Mouse (Mus musculus): ENCODE data around the gene Grin2a. TPM values are rescaled to one million over a fixed set of nuclear protein-coding genes. Genes with fewer than 3 reads are reported as not detected.
A peak's percentile ranks its signal among the peaks of the same experiment; 100 is the strongest.

The Grin2a gene
- 0.05 TPM in 1 of 2 replicates, not detected in the other for polyA plus RNA-seq (2016; fragmentation: Nextera tagmentation; extraction: Ambion mirVana)

DNA sequence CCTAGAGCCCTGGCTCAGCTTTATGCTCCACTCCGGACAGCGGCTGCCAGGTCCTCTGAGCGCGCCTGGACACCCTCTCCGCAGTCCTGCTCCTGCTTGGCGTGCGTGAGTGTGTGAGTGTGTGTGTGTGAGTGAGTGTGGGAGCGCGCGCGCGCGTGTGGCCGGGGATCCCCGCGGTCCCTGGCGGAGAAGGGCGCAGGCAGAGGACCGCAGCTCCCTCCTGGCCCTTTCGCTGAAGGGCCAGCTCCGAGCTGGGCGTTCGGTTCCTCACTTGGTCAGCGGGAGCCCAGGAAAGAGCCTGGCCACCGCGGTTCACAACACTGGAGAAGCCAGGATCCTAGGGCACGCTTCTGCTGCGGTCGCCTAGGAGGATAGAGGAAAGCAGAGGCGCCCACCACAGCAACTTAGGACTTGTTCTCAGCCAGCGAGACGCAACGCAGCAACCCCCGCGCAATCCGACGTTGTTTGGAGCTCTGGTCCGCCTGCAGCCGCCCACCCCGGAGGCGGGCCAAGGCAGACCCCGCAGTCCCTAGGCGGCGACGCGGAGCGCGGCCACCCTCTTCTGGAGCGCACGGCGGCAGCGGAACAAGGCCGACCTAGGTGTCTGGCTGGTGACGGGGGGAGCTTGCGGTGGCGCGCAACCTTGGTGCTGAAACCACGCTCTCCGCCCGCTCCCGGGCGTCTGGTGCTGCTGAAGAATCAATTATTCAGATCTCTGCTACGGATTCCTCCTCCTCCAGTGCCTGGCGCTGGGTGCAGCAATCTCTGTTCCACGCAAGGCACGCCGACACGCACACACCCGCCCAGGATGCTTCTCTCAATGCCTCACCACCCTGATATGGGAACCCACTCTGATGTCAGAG is at the start of gene Grin2a:
Gene Grin2a, minus strand, starts transcription at position 610 of the 863 bp plus-strand sequence.
- Histone ChIP-seq H3K27me3 (ENCODE audit: low read depth, poor library complexity, severe bottlenecking) (peaks cover 77% of the 10 kb centered on the region), H3K27ac (no peak within 1 kb of the TSS), H3K4me3 (peak within 1 kb of the TSS; percentile 49), H3K9me3 (replicated peaks) (no peaks in the 10 kb centered on the region), H3K4me1 (peaks cover 35% of the 10 kb centered on the region), H3K36me3 (no peaks in the 10 kb centered on the region)
- peak; percentile 54 for DNase-seq (ENCODE audit: low spot score)
- under 1% methylated on average over 69 of the region's 69 CpGs for WGBS

DNA sequence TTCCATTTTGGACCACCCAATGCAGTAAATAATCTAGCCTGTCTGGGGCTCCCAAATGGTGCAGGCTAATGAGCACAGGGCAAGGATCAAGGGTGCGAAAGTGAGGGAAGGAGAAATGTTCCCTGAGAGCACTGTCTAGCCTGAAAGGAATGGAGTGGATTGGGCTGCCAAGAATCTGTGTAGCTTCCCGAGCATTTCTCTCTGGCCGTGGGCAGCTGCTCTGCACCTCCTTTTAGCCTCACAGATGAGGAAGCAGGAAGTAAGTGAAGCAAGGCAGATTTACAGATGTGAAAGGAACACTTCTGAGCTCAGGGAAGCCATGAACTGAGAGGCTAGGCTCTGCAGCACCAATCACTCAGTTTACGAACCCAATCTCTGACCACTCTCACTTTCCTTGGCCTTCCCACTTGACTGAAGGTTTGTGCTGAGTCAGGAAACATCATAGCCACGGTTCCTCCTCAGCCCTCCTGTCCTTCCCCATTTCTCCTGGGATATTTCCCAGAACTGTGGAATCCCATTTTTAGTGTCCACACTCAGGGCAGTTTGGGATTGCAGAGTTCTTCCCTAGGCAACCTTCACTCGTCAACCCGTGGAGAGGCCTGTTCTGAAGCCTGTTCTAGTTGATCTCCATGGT is 40.3 kb upstream of the Grin2a start:
- H3K4me3 ChIP-seq, result no peak overlapping the region
- no peaks in the 10 kb centered on the region for H3K4me1 ChIP-seq
- H3K27ac ChIP-seq, result no peak overlapping the region
- H3K9me3 ChIP-seq (replicated peaks), result no peaks in the 10 kb centered on the region
- H3K36me3 ChIP-seq, result no peaks in the 10 kb centered on the region
- DNase-seq (ENCODE audit: low spot score), result no peak
- H3K27me3 ChIP-seq (ENCODE audit: low read depth, poor library complexity, severe bottlenecking), result no peaks in the 10 kb centered on the region
- WGBS, result 88% methylated on average over 7 of the region's 7 CpGs

DNA sequence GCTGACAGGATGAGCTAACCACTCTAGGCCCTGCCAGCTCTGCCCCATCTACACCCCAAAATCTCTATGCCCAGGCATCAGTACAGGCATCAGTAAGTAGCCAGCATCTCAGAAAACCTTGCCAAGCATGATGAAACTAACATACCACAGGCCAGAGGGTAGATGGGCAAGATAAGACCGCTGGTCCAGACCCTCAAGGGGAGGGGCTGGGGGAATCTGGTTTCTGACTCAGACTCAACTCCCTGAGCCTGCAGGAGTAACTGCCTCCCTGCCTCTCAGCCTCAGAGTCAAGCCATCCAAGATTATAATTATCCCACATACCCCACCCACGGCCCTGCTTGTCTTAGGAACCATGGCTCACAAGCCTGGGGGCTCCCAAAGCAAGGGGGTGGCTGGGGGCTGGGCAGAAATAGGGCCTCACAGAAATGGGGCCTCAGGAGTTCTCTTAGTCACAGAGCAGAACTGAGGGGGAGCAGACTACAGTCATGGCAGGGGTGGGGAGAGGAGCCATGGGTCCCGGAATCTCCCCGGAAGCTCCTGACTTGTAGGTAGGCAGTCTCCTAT is 38.1 kb upstream of the Grin2a start:
- Histone ChIP-seq H3K4me3 (no peak overlapping the region), H3K4me1 (no peaks in the 10 kb centered on the region), H3K27me3 (ENCODE audit: low read depth, poor library complexity, severe bottlenecking) (no peaks in the 10 kb centered on the region), H3K36me3 (no peaks in the 10 kb centered on the region), H3K9me3 (replicated peaks) (no peaks in the 10 kb centered on the region), H3K27ac (no peak overlapping the region)
- WGBS, result 79% methylated on average over 4 of the region's 4 CpGs
- DNase-seq (ENCODE audit: low spot score), result no peak

DNA sequence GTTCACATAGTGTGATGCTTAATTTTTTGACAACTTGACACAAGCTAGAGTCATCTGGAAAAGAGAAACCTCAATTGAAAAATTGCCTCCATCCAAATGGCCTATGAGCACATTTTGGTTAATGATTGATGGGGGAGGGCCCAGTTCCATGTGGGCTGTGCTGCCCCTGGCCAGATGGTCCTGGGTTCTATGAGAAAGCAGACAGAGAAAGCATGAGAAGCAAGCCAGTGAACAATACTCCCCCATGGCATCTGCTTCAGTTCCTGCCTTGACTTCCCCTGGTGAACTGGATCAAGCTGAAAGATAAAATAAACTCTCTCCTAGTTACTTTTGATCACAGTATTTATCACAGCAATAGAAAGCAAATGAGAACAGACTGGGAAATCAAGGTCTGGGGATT is 36.5 kb upstream of the Grin2a start:
- Histone ChIP-seq H3K27ac (no peak overlapping the region), H3K27me3 (ENCODE audit: low read depth, poor library complexity, severe bottlenecking) (no peaks in the 10 kb centered on the region), H3K36me3 (no peaks in the 10 kb centered on the region), H3K4me1 (no peaks in the 10 kb centered on the region), H3K4me3 (no peak overlapping the region), H3K9me3 (replicated peaks) (no peaks in the 10 kb centered on the region)
- DNase-seq (ENCODE audit: low spot score), result no peak

DNA sequence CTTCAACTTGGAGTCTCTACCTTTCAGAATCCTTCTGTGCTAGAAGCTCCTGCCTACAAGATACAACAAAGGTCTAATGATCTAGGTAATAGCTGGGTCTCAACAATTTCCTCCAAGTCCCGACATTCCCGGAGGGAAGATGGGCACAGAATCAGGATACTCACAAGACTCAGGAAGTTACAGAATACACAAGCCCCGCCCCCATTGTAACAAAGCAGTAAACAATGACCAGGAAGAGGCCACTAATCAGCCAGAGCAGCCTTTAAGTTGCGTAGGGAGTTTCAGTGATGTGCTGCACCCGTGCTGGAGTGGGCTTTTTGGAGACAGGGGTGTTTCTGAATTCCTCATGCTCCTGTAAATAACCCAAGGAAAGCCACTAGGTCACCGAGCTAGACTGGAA is 31.4 kb upstream of the Grin2a start:
- no peak overlapping the region for H3K27ac ChIP-seq
- WGBS, result 81% methylated on average over 6 of the region's 6 CpGs
- H3K9me3 ChIP-seq (replicated peaks), result no peaks in the 10 kb centered on the region
- H3K27me3 ChIP-seq (ENCODE audit: low read depth, poor library complexity, severe bottlenecking), result no peaks in the 10 kb centered on the region
- peaks cover 9% of the 10 kb centered on the region; the same call in 1 of the 2 replicates for H3K4me1 ChIP-seq
- H3K4me3 ChIP-seq, result no peak overlapping the region
- H3K36me3 ChIP-seq, result no peaks in the 10 kb centered on the region
- peak; percentile 5 for DNase-seq (ENCODE audit: low spot score)

DNA sequence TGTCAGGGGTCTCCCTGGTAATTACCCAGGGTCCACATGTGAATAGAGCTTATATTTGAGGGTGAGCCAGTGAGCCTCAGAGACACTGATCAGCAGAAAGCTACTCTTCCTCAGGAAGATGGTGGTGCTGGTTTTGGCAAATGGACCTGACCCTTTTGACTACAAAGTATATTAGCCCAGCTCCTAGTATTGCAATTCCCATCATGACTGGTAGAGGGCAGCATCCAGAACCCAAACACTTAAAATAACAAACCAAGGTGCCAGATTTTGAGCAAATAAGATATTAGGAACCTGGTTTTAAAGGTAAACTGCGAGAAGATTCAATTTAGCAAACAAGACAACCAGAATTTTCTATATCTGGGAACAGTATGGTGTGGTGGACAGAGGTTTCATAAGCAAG is 14.4 kb upstream of the Grin2a start:
- H3K27ac ChIP-seq, result no peak overlapping the region
- WGBS, result 59% methylated on average over 1 of the region's 1 CpGs
- peak; percentile 5 for DNase-seq (ENCODE audit: low spot score)

DNA sequence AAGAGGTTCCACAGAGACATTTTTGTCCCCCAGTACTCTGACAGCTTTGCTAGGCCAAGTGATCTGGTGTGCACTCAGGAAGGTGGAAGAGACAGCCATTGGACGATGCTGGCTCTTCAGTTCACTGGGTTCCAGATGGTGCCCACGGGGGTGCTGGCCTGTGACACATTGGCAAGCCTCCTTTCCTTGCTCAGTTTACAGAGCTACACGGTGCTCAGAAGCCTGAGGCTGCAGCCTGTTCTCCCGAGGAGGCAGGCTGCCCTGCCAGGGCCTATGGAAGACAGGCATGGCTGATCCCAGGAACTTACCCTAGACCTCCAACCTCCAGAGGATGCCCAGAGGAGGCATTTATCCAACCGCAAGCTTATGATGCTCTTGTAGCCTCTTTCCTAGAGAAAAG is 10.2 kb upstream of the Grin2a start:
- Histone ChIP-seq H3K9me3 (replicated peaks) (no peaks in the 10 kb centered on the region), H3K4me1 (no peaks in the 10 kb centered on the region), H3K27me3 (ENCODE audit: low read depth, poor library complexity, severe bottlenecking) (no peaks in the 10 kb centered on the region), H3K4me3 (no peak overlapping the region), H3K27ac (no peak overlapping the region), H3K36me3 (no peaks in the 10 kb centered on the region)
- DNase-seq (ENCODE audit: low spot score), result no peak
- 91% methylated on average over 5 of the region's 5 CpGs for WGBS

More for the DNA sequence above, 14.4 kb upstream of the Grin2a start:
- no peak overlapping the region for H3K4me3 ChIP-seq
- H3K4me1 ChIP-seq, result no peaks in the 10 kb centered on the region
- H3K27me3 ChIP-seq (ENCODE audit: low read depth, poor library complexity, severe bottlenecking), result no peaks in the 10 kb centered on the region
- no peaks in the 10 kb centered on the region for H3K9me3 ChIP-seq (replicated peaks)
- no peaks in the 10 kb centered on the region for H3K36me3 ChIP-seq

DNA sequence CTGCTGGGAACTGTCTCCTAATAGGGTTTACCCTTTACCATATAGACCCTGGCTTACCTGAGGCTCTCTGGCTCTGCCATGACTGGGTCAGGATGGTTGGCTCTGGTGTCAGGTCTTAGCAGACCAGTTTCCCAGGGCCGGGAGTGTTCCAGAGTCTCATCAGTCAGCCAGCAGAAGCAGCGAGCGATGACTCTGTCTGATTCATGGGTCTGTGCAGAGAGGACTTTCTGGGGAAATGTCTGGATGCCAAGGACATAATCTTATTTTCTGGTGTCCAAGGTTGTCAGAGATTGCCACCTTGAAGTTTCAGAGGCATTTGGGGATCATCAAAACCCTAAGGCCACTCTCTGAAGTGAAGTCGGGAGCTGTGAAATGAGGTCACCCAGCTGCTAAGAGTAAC is 8.7 kb upstream of the Grin2a start:
- no peak for DNase-seq (ENCODE audit: low spot score)
- H3K27me3 ChIP-seq (ENCODE audit: low read depth, poor library complexity, severe bottlenecking), result no peaks in the 10 kb centered on the region
- H3K4me3 ChIP-seq, result no peak overlapping the region
- no peaks in the 10 kb centered on the region for H3K9me3 ChIP-seq (replicated peaks)
- H3K4me1 ChIP-seq, result no peaks in the 10 kb centered on the region
- H3K36me3 ChIP-seq, result no peaks in the 10 kb centered on the region
- WGBS, result 81% methylated on average over 4 of the region's 4 CpGs
- no peak overlapping the region for H3K27ac ChIP-seq

DNA sequence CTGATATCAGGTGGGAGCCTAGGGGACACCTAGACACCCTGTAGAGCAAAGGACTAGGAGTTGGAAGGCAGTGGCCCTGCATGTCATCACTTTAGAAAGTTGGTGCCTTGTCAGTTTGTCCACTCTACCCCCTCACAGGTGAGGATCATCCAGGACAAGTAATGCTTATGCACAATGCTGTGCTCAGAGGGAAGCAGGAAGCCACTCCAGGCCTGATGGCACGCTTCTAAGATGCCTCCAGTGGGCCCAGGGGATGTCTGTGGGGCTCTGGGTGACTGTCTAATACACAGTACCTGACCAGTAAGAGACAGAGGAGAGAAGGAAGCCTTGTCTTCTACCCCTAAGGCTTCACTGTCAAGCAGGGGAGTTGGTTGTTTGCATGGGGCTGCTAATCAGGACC is 7.6 kb upstream of the Grin2a start:
- Histone ChIP-seq H3K4me3 (no peak overlapping the region), H3K27me3 (ENCODE audit: low read depth, poor library complexity, severe bottlenecking) (no peaks in the 10 kb centered on the region), H3K4me1 (no peaks in the 10 kb centered on the region), H3K36me3 (no peaks in the 10 kb centered on the region), H3K27ac (no peak overlapping the region), H3K9me3 (replicated peaks) (no peaks in the 10 kb centered on the region)
- WGBS, result 62% methylated on average over 1 of the region's 1 CpGs
- DNase-seq (ENCODE audit: low spot score), result no peak

DNA sequence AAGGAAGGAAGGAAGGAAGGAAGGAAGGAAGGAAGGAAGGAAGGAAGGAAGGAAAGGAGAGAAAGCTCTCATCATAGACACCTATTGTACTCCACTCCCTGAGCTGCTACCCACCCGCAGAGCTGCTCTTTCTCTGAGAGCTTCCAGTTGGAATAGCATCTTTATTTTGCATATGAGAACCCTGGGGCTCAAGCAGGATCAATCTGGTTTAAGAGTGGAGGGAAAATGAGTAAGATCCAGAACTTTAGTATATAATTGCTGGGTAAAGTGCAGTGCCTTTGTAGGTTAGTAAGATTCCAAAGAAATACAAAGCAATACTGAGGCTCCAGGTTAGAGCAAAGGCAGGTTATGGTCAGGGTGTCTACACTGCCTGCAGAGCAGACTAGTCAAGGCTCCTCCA is 6.2 kb upstream of the Grin2a start:
- no peaks in the 10 kb centered on the region for H3K4me1 ChIP-seq
- no peak overlapping the region for H3K4me3 ChIP-seq
- 48% methylated on average over 1 of the region's 1 CpGs for WGBS
- no peak overlapping the region for H3K27ac ChIP-seq
- DNase-seq (ENCODE audit: low spot score), result no peak
- H3K9me3 ChIP-seq (replicated peaks), result no peaks in the 10 kb centered on the region
- peaks cover 13% of the 10 kb centered on the region for H3K27me3 ChIP-seq (ENCODE audit: low read depth, poor library complexity, severe bottlenecking)
- no peaks in the 10 kb centered on the region for H3K36me3 ChIP-seq

DNA sequence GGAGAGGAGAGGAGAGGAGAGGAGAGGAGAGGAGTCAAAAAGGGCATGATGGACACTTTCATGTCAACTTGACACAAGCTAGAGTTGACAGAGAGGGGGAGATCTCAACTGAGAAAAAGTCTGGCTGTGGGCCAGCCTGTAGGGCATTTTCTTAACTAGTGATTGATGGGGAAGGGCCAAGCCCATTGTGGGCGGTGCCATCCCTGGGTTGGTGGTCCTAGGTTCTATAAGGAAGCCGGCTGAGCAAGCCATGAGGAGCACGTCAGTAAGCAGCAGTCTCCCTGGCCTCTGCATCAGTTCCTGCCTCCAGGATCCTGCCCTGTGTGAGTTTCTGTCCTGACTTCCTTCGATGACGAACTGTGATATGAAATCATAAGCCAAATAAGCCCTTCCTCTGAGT is 4.6 kb upstream of the Grin2a start:
- Histone ChIP-seq H3K9me3 (replicated peaks) (no peaks in the 10 kb centered on the region), H3K36me3 (no peaks in the 10 kb centered on the region), H3K4me1 (peaks cover 9% of the 10 kb centered on the region), H3K4me3 (no peak overlapping the region), H3K27me3 (ENCODE audit: low read depth, poor library complexity, severe bottlenecking) (peaks cover 29% of the 10 kb centered on the region), H3K27ac (no peak overlapping the region)
- no peak for DNase-seq (ENCODE audit: low spot score)
- 77% methylated on average over 5 of the region's 5 CpGs for WGBS

DNA sequence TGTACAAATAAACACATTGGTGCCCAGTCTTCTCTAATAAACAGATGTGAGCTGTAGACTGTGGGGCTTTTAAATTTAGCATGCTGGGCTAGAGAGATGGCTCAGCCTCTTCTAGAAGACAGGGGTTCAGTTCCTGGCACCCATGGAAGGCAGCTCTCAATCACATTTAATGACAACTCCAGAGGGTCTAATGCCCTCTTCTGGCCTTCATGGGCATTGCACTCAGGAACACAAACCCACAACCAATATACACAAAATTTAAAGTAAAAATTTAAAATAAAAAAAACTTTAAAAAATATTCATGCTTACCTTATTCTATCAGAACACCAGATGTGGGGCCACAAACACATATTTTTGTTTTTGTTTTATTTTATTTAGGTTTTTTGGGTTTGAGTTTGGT is 2.6 kb upstream of the Grin2a start:
- H3K9me3 ChIP-seq (replicated peaks), result no peaks in the 10 kb centered on the region
- no peak overlapping the region for H3K27ac ChIP-seq
- H3K27me3 ChIP-seq (ENCODE audit: low read depth, poor library complexity, severe bottlenecking), result peaks cover 49% of the 10 kb centered on the region
- H3K4me1 ChIP-seq, result peaks cover 27% of the 10 kb centered on the region
- no peaks in the 10 kb centered on the region for H3K36me3 ChIP-seq
- H3K4me3 ChIP-seq, result no peak overlapping the region
- no peak for DNase-seq (ENCODE audit: low spot score)

DNA sequence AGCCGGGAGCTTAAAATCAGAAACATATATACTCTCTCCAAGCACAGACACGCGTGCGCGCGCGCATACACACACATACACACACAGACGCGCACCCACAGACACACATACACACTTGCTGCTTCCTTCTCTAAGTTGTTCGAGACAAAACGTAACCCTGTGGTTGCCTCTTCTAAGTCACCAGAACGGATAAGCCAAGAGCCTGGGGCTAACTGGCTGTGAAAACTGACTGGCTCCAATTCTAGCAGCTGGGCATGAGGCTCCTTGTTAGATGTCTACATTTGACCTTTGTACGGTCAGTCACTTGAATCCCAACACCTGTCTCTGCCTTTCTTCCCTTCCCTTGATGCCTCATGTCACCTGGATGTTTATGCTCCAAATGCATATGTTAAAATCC is 452 bp upstream of the Grin2a start:
- peaks cover 71% of the 10 kb centered on the region for H3K27me3 ChIP-seq (ENCODE audit: low read depth, poor library complexity, severe bottlenecking)
- H3K9me3 ChIP-seq (replicated peaks), result no peaks in the 10 kb centered on the region
- H3K4me1 ChIP-seq, result peaks cover 35% of the 10 kb centered on the region
- H3K27ac ChIP-seq, result no peak overlapping the region
- 29% methylated on average over 13 of the region's 13 CpGs for WGBS
- no peaks in the 10 kb centered on the region for H3K36me3 ChIP-seq
- peak overlapping the region; percentile 49 for H3K4me3 ChIP-seq
- DNase-seq (ENCODE audit: low spot score), result peak; percentile 40

Measured in limb, embryonic 10.5 days (tissue).